Mouse (Mus musculus): ENCODE measurements around the gene Cyp2j7.
"Not testable (repeated sequence)": the region's sequence is repeated elsewhere in the genome, so short reads cannot be mapped to it uniquely, and the experiment has no call there.

Gene Cyp2j7

GRCm38 (mm10) chr4:96236559-96236958, at the start of gene Cyp2j7:
TSS of gene Cyp2j7 (minus strand) at chr4:96236659.
- no peak for DNase-seq (ENCODE audit: low read depth)

- DNase-seq (ENCODE audit: low read depth), result not testable (repeated sequence)
Observed at GRCm38 (mm10) chr4:96276896-96277295, 40.4 kb upstream of the Cyp2j7 start.

GRCm38 (mm10) chr4:96273907-96274306, 37.4 kb upstream of the Cyp2j7 start:
- DNase-seq (ENCODE audit: low read depth), result peak; percentile 34

GRCm38 (mm10) chr4:96196701-96197100, 39.8 kb downstream of the Cyp2j7 start:
- DNase-seq (ENCODE audit: low read depth), result no peak

- DNase-seq (ENCODE audit: low read depth), result not testable (repeated sequence)
Observed at GRCm38 (mm10) chr4:96189321-96189720, 47.1 kb downstream of the Cyp2j7 start.

GRCm38 (mm10) chr4:96188671-96189070, 47.8 kb downstream of the Cyp2j7 start:
- DNase-seq (ENCODE audit: low read depth), result not testable (repeated sequence)

GRCm38 (mm10) chr4:96188146-96188545, 48.3 kb downstream of the Cyp2j7 start:
- DNase-seq (ENCODE audit: low read depth), result not testable (repeated sequence)

GRCm38 (mm10) chr4:96184716-96185115, 51.7 kb downstream of the Cyp2j7 start:
- not testable (repeated sequence) for DNase-seq (ENCODE audit: low read depth)

GRCm38 (mm10) chr4:96162839-96163238, 73.6 kb downstream of the Cyp2j7 start:
- no peak for DNase-seq (ENCODE audit: low read depth)

- DNase-seq (ENCODE audit: low read depth), result no peak
Observed at GRCm38 (mm10) chr4:96161575-96161974, 74.9 kb downstream of the Cyp2j7 start.
